Mouse (Mus musculus): ENCODE measurements at regions not wholly inside any gene's neighbourhood (a gene's known extent, or its start where the extent isn't known, plus 50 kb on each side); places are given as distances from the start of the nearest gene placed in this dataset.
"Not testable (repeated sequence)": the region's sequence is repeated elsewhere in the genome, so short reads cannot be mapped to it uniquely, and the experiment has no call there.

DNA sequence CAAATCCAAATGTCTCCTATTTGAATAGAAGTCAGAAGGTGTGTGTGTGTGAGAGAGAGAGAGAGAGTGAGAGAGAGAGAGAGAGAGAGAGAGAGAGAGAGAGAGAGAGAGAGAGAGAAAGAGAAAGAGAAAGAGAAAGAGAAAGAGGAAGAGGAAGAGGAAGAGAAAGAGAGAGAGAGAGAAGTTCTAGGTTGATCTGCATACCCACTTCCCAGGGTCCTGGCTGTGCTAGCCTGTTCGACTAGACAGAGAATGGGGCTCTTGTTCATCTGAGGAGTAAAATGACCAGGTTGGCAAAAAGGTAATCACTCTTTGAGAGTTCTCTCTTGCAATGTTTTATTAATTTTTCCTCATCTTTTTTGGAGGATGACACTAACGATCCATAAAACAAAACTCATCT is 257.5 kb upstream of the Pik3r1 start:
- not testable (repeated sequence) for TF ChIP-seq CTCF (IDR thresholded peaks at IDR 0.05; ENCODE audit: borderline replicate concordance, insufficient read depth, low read depth, low read length); POLR2A (IDR thresholded peaks at IDR 0.05; ENCODE audit: borderline replicate concordance, insufficient read depth, low read length)

Data from cerebellum, adult 2 months (tissue).